Mouse (Mus musculus) neural tube, embryonic 12.5 days (tissue): ENCODE measurements at regions not wholly inside any gene's neighbourhood (a gene's known extent, or its start where the extent isn't known, plus 50 kb on each side); places are given as distances from the start of the nearest gene placed in this dataset. TPM values are rescaled to one million over a fixed set of nuclear protein-coding genes. Genes with fewer than 3 reads are reported as not detected.

Experiments used
- microRNA-seq: library from miRNA; unstranded; fragments of <30 nt; microRNA quantifications from one replicate; pipeline ENCODE4, GENCODE M21; 2017

Small RNA genes lying in the stretch of these regions (microRNA-seq; reads per million reads assigned to microRNA genes)
- gene Gm23177: not detected
